Mouse (Mus musculus): ENCODE data around the gene Pcyox1.
"Not testable (repeated sequence)": the region's sequence is repeated elsewhere in the genome, so short reads cannot be mapped to it uniquely, and the experiment has no call there.

The Pcyox1 gene

GRCm38 (mm10) chr6:86366125-86366852, 30.7 kb downstream of the Pcyox1 start:
- peak; percentile 56 to 66 for DNase-seq

GRCm38 (mm10) chr6:86365371-86366124, 31.4 kb downstream of the Pcyox1 start, which contains the start of gene Fam136a:
Gene Fam136a, plus strand, starts transcription at chr6:86365646.
- peak; percentile 95 to 97 for DNase-seq

GRCm38 (mm10) chr6:86364442-86365141, 32.4 kb downstream of the Pcyox1 start:
- peak; percentile 81 to 83 for DNase-seq

- DNase-seq, result no peak
Observed at GRCm38 (mm10) chr6:86361373-86361772, 35.6 kb downstream of the Pcyox1 start.

GRCm38 (mm10) chr6:86360691-86361090, 36.3 kb downstream of the Pcyox1 start:
- DNase-seq, result no peak

- no peak for DNase-seq
Observed at GRCm38 (mm10) chr6:86356956-86357355, 40.0 kb downstream of the Pcyox1 start.

- DNase-seq, result no peak
Observed at GRCm38 (mm10) chr6:86354948-86355347, 42.0 kb downstream of the Pcyox1 start.

GRCm38 (mm10) chr6:86349257-86349656, 47.7 kb downstream of the Pcyox1 start:
- peak; percentile 20 to 23 for DNase-seq

GRCm38 (mm10) chr6:86346063-86346462, 50.9 kb downstream of the Pcyox1 start:
- DNase-seq, result no peak

- no peak for DNase-seq
Observed at GRCm38 (mm10) chr6:86343656-86344055, 53.3 kb downstream of the Pcyox1 start.

- not testable (repeated sequence) for DNase-seq
Observed at GRCm38 (mm10) chr6:86336340-86336739, 60.6 kb downstream of the Pcyox1 start.
